Mouse (Mus musculus) spleen, embryonic (tissue): Measurements from ENCODE around the gene Gm44805.

ENCODE experiments used
- CTCF ChIA-PET: fragments of 350-600 bp; sonication (Branson Sonifier 250); formaldehyde crosslinking; loops from one replicate; lab custom pipeline; 2022; lab: Charles Lee

The Gm44805 gene

GRCm38 (mm10) chr7:19682979-19683378, 1.8 kb upstream of the Gm44805 start:
- CTCF ChIA-PET = no interaction called here

DNA sequence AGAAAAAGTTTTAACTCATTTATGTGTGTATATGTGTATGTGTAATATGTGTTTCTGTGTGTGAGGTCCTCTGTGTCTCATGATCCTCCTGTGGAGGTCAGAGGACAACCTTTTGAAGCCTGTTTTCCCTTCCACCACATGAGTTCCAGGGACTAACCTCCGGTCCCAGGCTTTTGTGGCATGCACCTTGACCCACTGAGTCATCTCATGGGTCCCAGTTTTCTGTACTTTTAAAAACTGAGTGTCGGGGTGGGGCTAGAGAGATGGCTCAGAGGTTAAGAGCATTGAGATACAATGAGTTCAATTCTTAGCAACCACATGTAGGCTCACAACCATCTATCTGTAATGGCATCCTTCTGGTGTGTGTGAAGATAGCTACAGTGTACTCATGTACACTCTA, 521 bp downstream of the Gm44805 start:
- CTCF ChIA-PET = interaction anchor here (0.7 kb wide), 1 partner anchor 21 kb away, joined by 3 read pairs; no protein-coding TSS in a partner anchor

DNA sequence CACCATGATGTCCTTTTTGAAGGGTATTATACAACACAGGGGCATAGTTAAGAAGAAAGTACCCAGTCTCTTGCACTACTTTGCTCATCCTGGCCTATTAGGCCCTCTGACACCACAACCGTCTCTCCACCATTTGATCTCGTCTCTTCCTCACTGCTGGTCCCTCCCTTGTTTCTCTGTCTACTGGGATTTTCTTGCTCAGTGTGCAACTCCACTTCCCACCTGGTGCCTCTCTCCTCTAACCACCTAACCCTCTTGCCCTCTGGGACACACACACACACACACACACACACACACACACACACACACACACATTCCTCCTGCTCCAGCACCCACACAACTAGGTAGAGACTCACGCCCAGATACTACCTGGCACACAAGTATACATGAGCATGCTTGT, 2.3 kb downstream of the Gm44805 start:
- CTCF ChIA-PET = no interaction called here

DNA sequence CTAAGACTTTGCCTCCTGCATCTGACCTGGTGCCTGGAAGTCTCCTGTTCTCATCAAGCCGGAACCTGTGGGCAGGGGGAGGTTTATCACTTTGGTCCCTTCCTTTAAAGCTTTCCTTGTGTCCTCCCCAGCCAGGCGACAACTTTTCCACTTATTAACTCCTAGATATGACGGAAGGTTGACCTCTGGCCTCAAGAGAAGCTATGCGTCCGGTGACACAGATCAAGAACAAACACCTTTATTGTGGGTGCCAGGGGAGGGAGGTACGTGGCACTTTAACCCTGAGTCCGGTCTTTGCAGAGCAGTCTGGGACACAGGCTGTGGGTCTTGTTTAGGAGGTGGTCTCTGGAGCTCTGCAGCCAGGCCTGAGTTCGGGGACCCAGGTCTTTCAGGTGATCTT, 3.4 kb downstream of the Gm44805 start, which contains the start of gene Apoc2:
Apoc2 (minus strand) TSS at position 70 of the 400 bp plus-strand sequence.
- CTCF ChIA-PET = interaction anchor here (0.6 kb wide), 1 partner anchor 28 kb away, joined by 4 read pairs; no protein-coding TSS in a partner anchor

DNA sequence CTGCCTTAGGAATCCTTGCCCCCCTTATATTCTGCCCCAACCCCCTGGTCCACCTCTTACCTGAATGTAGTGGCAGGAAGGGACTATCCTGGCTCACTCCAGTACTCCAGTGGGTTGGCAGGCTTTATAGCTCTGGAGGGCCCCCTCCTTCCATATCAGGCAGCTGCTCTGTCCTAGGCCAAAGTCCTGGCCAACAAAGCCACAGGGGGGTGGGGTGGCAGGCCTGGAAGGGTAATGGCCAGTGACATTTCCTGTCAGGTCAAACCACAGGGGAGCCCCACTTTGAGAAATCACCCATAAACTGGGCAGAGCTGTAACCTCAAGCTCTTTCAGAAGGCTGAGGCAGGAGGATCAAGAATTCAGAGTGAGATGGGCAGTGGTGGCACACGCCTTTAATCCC, 4.6 kb downstream of the Gm44805 start:
- CTCF ChIA-PET = interaction anchor here (0.6 kb wide), 1 partner anchor 24 kb away, joined by 3 read pairs; no protein-coding TSS in a partner anchor

DNA sequence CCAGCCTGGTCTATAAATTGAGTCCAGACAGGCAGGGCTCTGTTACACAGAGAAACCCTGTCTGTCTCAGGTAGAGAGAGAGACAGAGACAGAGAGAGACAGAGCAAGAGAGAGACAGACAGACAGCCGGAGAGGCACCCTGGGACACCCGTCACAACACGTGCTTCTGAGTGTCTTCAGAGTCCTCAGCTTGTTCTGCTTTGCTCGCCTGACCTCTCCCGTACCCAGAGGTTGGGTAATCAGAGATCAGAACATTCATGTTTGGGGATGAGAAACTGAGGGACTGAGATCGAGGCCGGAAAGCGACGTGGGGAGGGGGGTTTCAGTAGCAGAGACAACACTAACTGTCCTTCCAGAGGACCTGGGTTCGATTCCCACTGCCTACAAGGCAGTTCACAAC, 5.4 kb downstream of the Gm44805 start:
- CTCF ChIA-PET = no interaction called here

GRCm38 (mm10) chr7:19673083-19673699, 8.0 kb downstream of the Gm44805 start:
- CTCF ChIA-PET = no interaction called here

DNA sequence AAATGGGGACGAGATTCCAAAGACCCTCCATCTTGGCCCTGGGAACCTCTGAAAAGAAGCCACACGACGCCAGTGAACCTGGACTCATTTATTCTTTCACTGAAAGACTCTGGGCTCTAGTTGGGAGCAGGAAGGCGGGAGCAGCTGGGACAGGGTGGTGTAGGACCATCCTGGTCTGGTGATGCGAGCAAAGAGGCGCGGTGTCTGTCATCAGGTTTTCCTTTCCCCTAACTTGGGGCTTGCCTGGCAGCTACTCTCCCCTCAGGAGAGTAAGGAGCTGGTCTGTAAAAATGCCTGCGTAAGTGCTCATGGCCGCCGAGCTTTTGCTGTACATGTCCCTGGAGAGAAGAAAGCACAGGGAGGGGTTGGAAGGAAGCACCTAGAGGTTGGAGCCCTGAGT, 9.7 kb downstream of the Gm44805 start:
- CTCF ChIA-PET = no interaction called here

- CTCF ChIA-PET = interaction anchor here (0.6 to 1.7 kb wide), 4 partner anchors 32 to 64 kb away, joined by 3 to 13 read pairs (median 4); no protein-coding TSS in a partner anchor
Measured at GRCm38 (mm10) chr7:19668947-19669721, 12.1 kb downstream of the Gm44805 start.

DNA sequence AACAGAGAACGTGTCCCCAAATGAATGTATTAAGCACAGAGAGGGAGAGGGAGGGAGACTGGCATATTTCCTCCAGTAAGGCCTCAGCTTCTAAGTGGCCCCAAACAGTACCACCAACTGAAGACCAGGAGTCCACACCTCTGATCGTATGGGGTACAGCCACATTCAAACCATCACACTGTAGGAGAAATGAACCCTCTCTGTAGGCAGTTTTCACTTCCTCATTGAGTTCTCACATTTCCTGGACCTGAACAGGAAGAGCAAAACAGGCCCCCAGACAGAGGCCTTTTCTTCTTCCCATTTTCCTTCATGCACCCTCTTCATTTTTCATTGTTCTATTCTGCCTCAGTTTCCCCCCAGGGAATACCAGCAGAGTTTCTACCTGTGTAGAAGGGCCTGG, 13.8 kb downstream of the Gm44805 start:
- CTCF ChIA-PET = interaction anchor here (0.6 to 1.3 kb wide), 2 partner anchors 26 to 44 kb away, joined by 3 to 10 read pairs; no protein-coding TSS in a partner anchor

DNA sequence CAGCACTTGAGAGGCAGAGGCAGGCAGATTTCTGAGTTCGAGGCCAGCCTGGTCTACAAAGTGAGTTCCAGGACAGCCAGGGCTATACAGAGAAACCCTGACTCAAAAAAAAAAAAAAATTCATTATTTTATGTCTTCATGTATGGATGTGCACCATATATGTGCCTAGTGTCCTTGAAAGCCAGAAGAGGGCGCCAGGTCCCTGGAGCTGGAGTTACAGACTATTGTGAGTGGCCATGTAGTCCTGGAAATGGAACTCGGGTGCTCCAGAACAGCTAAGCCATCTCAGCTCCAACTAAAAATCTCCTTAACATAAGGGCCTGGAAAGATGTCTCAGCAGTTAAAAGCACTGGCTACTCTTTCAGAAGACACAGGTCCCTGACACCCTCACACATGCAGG, 14.5 kb downstream of the Gm44805 start:
- CTCF ChIA-PET = interaction anchor here (0.6 to 1.9 kb wide), 3 partner anchors 33 to 184 kb away, joined by 3 to 8 read pairs (median 6); no protein-coding TSS in a partner anchor

GRCm38 (mm10) chr7:19664955-19665841, 16.0 kb downstream of the Gm44805 start, which contains the start of gene Clptm1:
Gene Clptm1 (minus strand): TSS chr7:19665033.
- CTCF ChIA-PET = interaction anchor here (0.6 to 1.9 kb wide), 3 partner anchors 35 to 54 kb away, joined by 4 to 14 read pairs (median 6); no protein-coding TSS in a partner anchor

DNA sequence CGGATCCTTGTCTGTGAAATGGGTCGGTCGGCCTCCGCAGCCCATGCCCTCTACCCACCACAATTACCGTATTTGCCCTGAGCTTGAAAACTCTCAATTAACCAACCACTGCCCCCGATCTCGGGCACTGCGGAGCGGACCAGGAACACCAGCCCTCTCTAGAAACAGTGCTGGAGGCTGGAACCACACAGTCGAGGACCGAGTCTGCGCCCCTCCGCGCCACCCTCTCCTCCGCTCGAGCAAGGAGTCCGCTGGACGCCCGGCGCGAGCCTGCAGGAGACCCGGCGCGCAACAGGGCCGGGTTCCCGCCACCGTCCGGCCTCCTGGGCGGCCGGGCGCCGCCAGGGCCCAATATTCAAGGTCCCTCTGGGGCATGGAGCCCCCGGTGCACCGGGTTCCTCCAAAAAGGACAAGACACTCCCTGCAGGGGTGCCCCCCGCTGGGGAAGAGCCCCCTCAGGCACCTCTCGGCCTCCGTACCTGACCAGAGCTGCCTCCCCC, 16.7 kb downstream of the Gm44805 start:
- CTCF ChIA-PET = interaction anchor here (0.6 kb wide), 1 partner anchor 53 kb away, joined by 14 read pairs; no protein-coding TSS in a partner anchor

- CTCF ChIA-PET = interaction anchor here (0.7 kb wide), 1 partner anchor 18 kb away, joined by 3 read pairs; no protein-coding TSS in a partner anchor
Measured at GRCm38 (mm10) chr7:19663940-19664339, 17.3 kb downstream of the Gm44805 start.

DNA sequence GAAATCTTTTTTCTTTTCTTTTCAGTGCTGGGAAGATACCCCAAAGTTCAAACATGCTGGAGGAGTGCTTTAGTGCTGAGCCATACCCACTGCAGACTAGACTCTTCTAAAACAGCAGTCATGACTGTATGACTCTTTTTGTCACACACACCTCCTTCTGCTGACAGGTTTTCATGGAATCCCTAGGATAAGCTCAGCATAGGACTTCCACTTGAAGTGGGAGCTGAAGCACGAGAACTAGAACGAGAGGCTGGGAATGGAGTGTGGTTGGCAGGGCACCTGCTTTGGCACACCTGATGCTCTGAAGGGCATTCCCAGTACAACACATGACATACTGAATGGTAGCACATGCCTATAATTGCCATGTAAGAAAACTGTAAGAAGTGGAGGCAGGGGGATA, 28.6 kb downstream of the Gm44805 start:
- CTCF ChIA-PET = interaction anchor here (0.6 kb wide), 1 partner anchor 52 kb away, joined by 4 read pairs; no protein-coding TSS in a partner anchor

DNA sequence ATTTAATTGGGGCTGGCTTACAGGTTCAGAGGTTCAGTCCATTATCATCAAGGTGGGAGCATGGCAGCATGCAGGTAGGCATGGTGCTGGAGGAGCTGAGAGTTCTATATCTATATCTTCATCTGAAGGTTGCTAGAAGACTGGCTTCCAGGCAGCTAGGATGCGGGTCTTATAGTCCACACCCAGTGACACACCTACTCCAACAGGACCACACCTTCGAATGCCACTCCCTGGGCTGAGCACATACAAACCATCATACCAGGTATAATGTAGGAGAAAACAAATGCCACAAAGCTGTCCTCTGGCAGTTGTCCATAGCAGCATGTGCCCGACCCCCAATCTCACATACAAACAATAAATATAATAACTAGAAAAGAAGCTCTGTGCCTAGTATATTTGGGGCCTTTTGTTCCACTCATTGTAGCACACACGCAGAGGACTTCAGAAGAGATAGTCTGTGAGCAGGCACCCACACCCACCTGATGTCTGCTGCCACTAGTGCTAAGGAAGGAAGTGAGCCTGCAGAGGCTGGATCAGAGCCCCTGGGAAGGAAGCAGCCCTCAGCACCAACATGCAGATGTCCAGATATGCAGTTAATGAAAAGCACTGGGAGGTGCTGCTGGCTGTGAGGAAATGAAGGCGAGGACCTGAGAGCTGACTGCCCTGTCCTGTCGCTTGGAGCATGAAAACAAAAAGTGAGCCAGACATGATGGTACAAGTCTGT, 30.0 kb downstream of the Gm44805 start:
- CTCF ChIA-PET = interaction anchor here (0.6 to 1.1 kb wide), 2 partner anchors 62 to 176 kb away, joined by 3 to 6 read pairs; no protein-coding TSS in a partner anchor

- CTCF ChIA-PET = no interaction called here
Measured at GRCm38 (mm10) chr7:19641223-19641622, 40.0 kb downstream of the Gm44805 start.

GRCm38 (mm10) chr7:19635074-19635827, 46.0 kb downstream of the Gm44805 start:
- CTCF ChIA-PET = no interaction called here

- CTCF ChIA-PET = no interaction called here
Measured at GRCm38 (mm10) chr7:19634591-19634990, 46.6 kb downstream of the Gm44805 start.
